Mouse (Mus musculus): Measurements from ENCODE around the gene Fbxo22.
A peak's percentile ranks its signal among the peaks of the same experiment; 100 is the strongest.
"Not testable (repeated sequence)": the region's sequence is repeated elsewhere in the genome, so short reads cannot be mapped to it uniquely, and the experiment has no call there.

Fbxo22 gene

DNA sequence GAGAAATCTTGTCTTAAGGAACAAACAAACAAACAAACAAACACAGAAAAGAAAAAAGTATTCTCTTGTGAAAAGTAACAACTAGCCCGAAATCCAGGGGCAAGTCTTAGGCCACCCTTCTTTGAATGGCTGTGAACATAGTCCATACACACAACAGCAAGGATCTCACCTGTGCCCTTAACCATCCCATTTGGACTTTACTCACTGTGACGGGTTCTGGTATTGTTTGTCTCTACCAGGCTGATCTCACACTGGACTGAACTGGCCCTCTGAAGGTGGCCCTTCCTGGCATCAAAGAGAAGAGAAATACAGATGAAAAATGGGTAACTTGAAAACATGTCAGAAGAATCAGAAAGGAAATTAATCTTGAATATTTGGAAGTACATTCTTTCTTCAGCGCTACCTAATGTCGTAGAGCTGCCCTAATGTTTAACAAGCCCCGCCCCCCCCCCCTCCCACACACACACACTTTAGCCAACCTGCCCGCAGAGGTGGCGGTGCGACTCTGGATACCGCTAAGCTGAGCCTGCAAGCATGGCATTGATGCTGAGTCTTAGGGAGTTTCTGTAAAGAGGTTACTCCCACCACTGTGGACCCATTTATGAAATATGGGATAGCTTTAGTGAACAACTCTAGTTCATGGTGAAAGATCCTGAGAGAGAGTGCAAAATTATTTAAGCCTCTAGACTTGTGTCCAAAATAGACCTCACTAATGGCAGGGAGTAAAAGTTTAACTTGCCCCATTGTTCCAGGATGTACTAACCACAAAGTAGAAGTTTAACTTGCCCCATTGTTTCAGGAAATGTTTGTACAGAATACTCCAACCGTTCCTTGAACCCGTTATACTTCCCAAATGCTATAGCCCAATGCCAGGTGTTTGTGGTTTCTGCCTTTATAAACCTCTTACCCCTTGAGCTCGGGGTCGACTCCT, 27.8 kb downstream of the Fbxo22 start:
- no peak for DNase-seq (ENCODE audit: low spot score in 2 of 2)

- DNase-seq (ENCODE audit: low spot score in 2 of 2) = no peak
Measured at GRCm38 (mm10) chr9:55240852-55241251, 32.1 kb downstream of the Fbxo22 start.

GRCm38 (mm10) chr9:55241863-55242685, 33.3 kb downstream of the Fbxo22 start:
- DNase-seq (ENCODE audit: low spot score in 2 of 2) = no peak

DNA sequence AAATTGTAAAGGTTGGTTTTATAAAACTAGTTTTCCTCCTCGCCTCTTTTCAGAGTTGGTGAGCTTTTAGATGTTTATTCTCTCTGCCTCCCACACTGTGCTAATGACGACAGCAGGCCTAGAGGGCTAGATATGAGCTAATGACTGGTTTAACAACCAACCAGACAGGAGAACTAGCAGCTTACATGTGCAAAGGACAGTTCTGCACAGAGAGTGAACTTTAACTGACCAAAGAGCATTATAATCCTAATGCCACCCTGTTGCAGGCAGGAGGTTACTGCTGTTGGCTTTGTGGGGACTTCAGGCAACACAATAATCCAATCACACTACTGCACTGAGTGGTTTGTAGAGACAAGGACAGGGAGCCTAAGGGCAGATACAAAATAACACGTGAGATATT, 34.6 kb downstream of the Fbxo22 start:
- no peak for DNase-seq (ENCODE audit: low spot score in 2 of 2)

- no peak for DNase-seq (ENCODE audit: low spot score in 2 of 2)
Measured at GRCm38 (mm10) chr9:55244079-55244478, 35.4 kb downstream of the Fbxo22 start.

- DNase-seq (ENCODE audit: low spot score in 2 of 2) = not testable (repeated sequence)
Measured at GRCm38 (mm10) chr9:55245057-55245750, 36.5 kb downstream of the Fbxo22 start.

DNA sequence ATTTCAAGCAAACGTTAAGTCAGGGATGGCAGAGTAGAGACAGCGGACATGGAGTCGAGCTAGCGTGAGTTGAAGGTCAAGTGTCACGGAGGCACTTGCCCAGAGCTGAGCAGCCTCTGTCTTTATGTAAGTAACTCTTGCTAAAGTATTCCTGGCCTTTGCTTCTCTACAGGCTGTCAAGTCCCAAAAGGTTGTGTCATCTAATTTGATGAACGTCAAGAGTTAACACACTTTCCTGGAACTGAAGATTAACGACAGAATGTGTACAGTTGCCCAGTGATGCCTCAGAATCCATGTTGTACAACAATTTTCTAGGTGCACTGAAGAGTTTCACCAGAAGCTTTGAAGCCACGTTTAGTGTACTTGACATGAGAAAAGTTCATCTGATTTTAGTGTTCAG, 37.7 kb downstream of the Fbxo22 start:
- no peak for DNase-seq (ENCODE audit: low spot score in 2 of 2)

DNA sequence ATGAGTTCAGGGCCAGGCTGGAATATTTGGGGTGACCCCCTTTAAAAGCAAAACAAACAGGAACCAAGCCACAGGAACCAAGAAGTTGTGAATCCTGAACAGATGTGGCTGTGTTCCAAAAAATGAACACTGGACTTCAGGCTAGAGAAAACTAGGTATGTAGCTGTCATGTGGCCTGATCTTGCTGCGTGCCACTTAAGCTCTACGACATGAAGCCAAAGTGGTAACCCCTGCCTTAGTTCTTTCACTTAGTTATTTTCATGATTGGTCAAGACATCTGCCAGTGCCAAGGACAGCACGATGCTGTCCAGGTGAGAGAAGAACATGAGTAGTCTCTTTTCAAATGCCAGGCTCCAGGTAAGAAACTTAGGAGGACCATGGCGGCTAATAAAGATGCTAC, 38.2 kb downstream of the Fbxo22 start:
- no peak for DNase-seq (ENCODE audit: low spot score in 2 of 2)

DNA sequence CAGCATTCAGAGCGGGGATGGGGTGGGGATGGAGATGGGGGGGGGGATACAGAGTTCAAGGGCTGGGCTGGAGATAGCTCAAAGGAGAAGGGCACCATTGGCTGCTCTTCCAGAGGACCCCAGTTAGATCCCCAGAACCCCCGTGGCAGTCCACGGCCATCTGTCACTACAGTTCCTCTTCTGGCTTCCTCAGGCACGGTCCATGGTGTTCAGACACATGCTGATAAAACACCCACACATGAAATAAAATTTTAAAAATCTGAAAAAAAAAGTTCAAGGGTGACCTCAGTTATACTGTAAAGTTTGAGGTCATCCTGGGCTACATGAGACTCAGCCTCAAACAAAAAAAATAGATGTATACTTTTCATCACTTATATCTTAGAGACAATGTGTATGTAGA, 39.7 kb downstream of the Fbxo22 start:
- no peak for DNase-seq (ENCODE audit: low spot score in 2 of 2)

GRCm38 (mm10) chr9:55250595-55251247, 42.0 kb downstream of the Fbxo22 start:
- DNase-seq (ENCODE audit: low spot score in 2 of 2) = no peak

GRCm38 (mm10) chr9:55252097-55252496, 43.4 kb downstream of the Fbxo22 start:
- not testable (repeated sequence) for DNase-seq (ENCODE audit: low spot score in 2 of 2)

GRCm38 (mm10) chr9:55253849-55254248, 45.1 kb downstream of the Fbxo22 start:
- no peak for DNase-seq (ENCODE audit: low spot score in 2 of 2)

- DNase-seq (ENCODE audit: low spot score in 2 of 2) = no peak
Measured at GRCm38 (mm10) chr9:55255056-55255455, 46.3 kb downstream of the Fbxo22 start.

- no peak for DNase-seq (ENCODE audit: low spot score in 2 of 2)
Measured at GRCm38 (mm10) chr9:55255604-55256003, 46.9 kb downstream of the Fbxo22 start.

- no peak for DNase-seq (ENCODE audit: low spot score in 2 of 2)
Measured at GRCm38 (mm10) chr9:55257105-55257504, 48.4 kb downstream of the Fbxo22 start.

GRCm38 (mm10) chr9:55259741-55260140, 51.0 kb downstream of the Fbxo22 start:
- DNase-seq (ENCODE audit: low spot score in 2 of 2) = no peak

- DNase-seq (ENCODE audit: low spot score in 2 of 2) = no peak
Measured at GRCm38 (mm10) chr9:55264356-55265302, 55.9 kb downstream of the Fbxo22 start.

- no peak for DNase-seq (ENCODE audit: low spot score in 2 of 2)
Measured at GRCm38 (mm10) chr9:55271960-55272560, 63.3 kb downstream of the Fbxo22 start.

GRCm38 (mm10) chr9:55273906-55274305, 65.2 kb downstream of the Fbxo22 start:
- peak; percentile 17 to 29 for DNase-seq (ENCODE audit: low spot score in 2 of 2)
